Mouse (Mus musculus): ENCODE data around the gene Dab1. TPM values are rescaled to one million over a fixed set of nuclear protein-coding genes. Genes with fewer than 3 reads are reported as not detected.
A peak's percentile ranks its signal among the peaks of the same experiment; 100 is the strongest.

Dab1 gene
- polyA plus RNA-seq, 1 experiment from 2014 or later: 3.0 TPM

DNA sequence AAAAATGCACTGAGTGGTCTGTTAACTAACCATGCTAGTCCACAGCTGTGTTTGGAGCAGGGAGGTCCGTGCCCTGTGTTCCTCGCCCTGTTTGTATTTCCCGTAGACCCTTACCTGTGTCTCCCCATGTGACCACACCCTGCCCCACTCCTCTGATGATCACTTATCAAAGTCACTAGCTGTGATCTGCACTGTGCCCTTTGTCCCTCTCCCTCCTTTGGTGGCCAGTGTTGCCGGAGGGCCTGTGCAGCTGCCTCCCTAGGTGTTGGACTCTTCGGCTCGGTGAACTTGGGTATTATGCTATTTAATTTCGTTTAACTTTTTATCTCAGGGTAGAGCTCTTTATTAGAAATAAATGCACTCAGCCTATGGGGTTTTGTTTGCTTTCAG, 844.6 kb downstream of the Dab1 start:
- Histone ChIP-seq H3K4me2 (ENCODE audit: low read depth, low read length) (no peak overlapping the region), H3K9ac (ENCODE audit: low read length) (no peak overlapping the region), H3K36me3 (ENCODE audit: control insufficient read depth, insufficient read depth, low read length) (no peaks in the 10 kb centered on the region), H3K9me3 (ENCODE audit: control insufficient read depth, low read length) (no peaks in the 10 kb centered on the region), H3K27me3 (ENCODE audit: control insufficient read depth, insufficient read depth, low read depth, low read length) (no peaks in the 10 kb centered on the region), H3K4me1 (replicated peaks; ENCODE audit: control insufficient read depth, insufficient read depth, low read length) (no peaks in the 10 kb centered on the region), H3K4me3 (ENCODE audit: low read length) (no peak overlapping the region), H3K27ac (ENCODE audit: low read length) (peak overlapping the region; percentile 82)
- ATAC-seq (ENCODE audit: low read depth): peak; percentile 53
- WGBS: 48% methylated on average over 7 of the region's 7 CpGs

DNA sequence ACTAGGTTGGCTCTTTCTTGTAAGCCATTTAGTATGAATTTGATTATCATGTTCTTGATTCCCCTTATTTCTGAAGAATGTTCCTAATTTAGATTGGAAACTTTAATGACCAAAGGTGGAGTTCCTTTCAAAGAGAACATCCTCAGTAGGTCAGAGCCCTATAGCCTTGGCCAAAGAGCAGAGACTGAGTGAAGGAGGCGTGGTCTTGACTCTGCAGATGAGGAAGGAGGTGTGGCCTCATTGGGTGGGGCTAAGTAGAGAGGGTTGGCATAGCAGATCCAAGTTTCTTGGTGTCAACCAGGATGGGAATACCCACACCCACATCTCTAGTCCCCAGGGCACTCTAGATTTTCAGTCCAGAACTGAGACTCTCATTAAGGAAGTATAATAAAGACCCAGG, 846.4 kb downstream of the Dab1 start:
- Histone ChIP-seq H3K9me3 (ENCODE audit: control insufficient read depth, low read length) (no peaks in the 10 kb centered on the region), H3K36me3 (ENCODE audit: control insufficient read depth, insufficient read depth, low read length) (no peaks in the 10 kb centered on the region), H3K27ac (ENCODE audit: low read length) (no peak overlapping the region), H3K9ac (ENCODE audit: low read length) (no peak overlapping the region), H3K4me2 (ENCODE audit: low read depth, low read length) (no peak overlapping the region), H3K4me1 (replicated peaks; ENCODE audit: control insufficient read depth, insufficient read depth, low read length) (no peaks in the 10 kb centered on the region), H3K4me3 (ENCODE audit: low read length) (no peak overlapping the region), H3K27me3 (ENCODE audit: control insufficient read depth, insufficient read depth, low read depth, low read length) (no peaks in the 10 kb centered on the region)
- no peak for ATAC-seq (ENCODE audit: low read depth)
- 86% methylated on average over 1 of the region's 1 CpGs for whole genome bisulfite sequencing

DNA sequence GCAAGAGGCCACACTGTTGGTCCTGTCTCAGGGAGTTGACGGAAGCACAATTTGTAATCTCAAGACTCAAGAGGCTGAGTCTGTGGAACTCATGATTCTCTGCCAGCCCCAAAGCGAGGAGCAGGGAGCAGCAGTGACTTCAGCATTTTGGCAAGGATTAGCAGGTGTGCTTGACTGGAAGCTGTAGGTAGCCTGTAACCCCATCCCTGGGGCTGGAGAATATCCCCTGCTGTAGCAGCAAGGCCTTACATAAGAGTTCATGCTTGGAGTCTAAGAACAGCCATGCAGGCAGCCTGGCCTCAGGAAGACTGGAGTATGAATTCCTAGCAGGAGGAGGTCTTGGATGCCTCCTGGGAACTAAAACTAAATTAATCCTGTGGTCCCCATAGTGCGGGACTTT, 849.5 kb downstream of the Dab1 start:
- Histone ChIP-seq H3K27ac (ENCODE audit: low read length) (no peak overlapping the region), H3K36me3 (ENCODE audit: control insufficient read depth, insufficient read depth, low read length) (no peaks in the 10 kb centered on the region), H3K9ac (ENCODE audit: low read length) (no peak overlapping the region), H3K9me3 (ENCODE audit: control insufficient read depth, low read length) (no peaks in the 10 kb centered on the region), H3K4me3 (ENCODE audit: low read length) (no peak overlapping the region), H3K4me1 (replicated peaks; ENCODE audit: control insufficient read depth, insufficient read depth, low read length) (no peaks in the 10 kb centered on the region), H3K4me2 (ENCODE audit: low read depth, low read length) (no peak overlapping the region), H3K27me3 (ENCODE audit: control insufficient read depth, insufficient read depth, low read depth, low read length) (no peaks in the 10 kb centered on the region)
- no peak for ATAC-seq (ENCODE audit: low read depth)
- WGBS: 55% methylated on average over 3 of the region's 3 CpGs

- no peaks in the 10 kb centered on the region for H3K27me3 ChIP-seq (ENCODE audit: control insufficient read depth, insufficient read depth, low read depth, low read length)
- H3K4me2 ChIP-seq (ENCODE audit: low read depth, low read length): no peak overlapping the region
- H3K4me1 ChIP-seq (replicated peaks; ENCODE audit: control insufficient read depth, insufficient read depth, low read length): no peaks in the 10 kb centered on the region
- 65% methylated on average over 4 of the region's 4 CpGs for WGBS
- H3K9me3 ChIP-seq (ENCODE audit: control insufficient read depth, low read length): no peaks in the 10 kb centered on the region
- no peak overlapping the region for H3K9ac ChIP-seq (ENCODE audit: low read length)
- ATAC-seq (ENCODE audit: low read depth): no peak
- no peak overlapping the region for H3K4me3 ChIP-seq (ENCODE audit: low read length)
- H3K27ac ChIP-seq (ENCODE audit: low read length): no peak overlapping the region
- H3K36me3 ChIP-seq (ENCODE audit: control insufficient read depth, insufficient read depth, low read length): no peaks in the 10 kb centered on the region
Measured at GRCm38 (mm10) chr4:104472915-104473314, 853.8 kb downstream of the Dab1 start.

DNA sequence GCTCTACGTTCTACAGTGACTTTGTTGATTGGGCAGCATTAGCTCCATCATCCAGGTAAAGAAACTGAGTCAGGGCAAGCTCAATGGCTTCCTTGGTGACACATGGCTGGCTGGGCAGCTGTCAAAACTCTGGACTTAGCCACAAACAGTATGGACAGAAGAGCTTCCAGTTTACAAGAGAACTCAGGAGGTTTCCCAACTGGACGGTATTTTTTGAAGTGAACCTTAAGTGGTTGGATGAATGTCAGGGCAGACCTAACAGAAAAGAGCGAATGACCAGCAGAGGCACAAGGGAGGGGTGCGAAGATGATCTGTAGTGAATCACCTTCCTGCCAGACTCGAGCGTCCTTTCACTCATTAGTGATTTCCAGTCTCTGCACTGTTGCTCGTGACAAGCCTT, 857.7 kb downstream of the Dab1 start:
- Histone ChIP-seq H3K36me3 (ENCODE audit: control insufficient read depth, insufficient read depth, low read length) (no peaks in the 10 kb centered on the region), H3K27ac (ENCODE audit: low read length) (no peak overlapping the region), H3K4me1 (replicated peaks; ENCODE audit: control insufficient read depth, insufficient read depth, low read length) (no peaks in the 10 kb centered on the region), H3K9me3 (ENCODE audit: control insufficient read depth, low read length) (no peaks in the 10 kb centered on the region), H3K9ac (ENCODE audit: low read length) (no peak overlapping the region), H3K27me3 (ENCODE audit: control insufficient read depth, insufficient read depth, low read depth, low read length) (no peaks in the 10 kb centered on the region), H3K4me3 (ENCODE audit: low read length) (no peak overlapping the region), H3K4me2 (ENCODE audit: low read depth, low read length) (no peak overlapping the region)
- no peak for ATAC-seq (ENCODE audit: low read depth)
- 84% methylated on average over 7 of the region's 7 CpGs for WGBS

DNA sequence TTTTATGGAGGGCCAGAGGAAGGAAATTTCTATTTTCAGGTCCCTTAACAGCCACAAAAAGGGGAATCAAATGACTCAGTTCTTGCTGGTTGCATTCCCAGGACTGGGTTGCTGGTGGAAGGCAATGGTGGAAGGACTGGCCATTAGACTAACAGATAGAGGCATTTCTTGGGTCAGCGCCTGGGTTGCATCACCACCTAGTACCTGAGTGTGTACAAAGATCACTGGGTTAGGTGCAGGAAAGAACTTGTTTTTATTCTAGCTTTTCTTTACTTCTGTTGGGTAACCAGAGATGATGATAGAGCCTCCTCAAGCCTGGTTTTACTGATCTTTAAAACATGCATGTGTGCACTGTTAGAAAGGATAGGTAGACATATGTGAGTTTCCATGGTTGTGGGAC, 864.8 kb downstream of the Dab1 start:
- ATAC-seq (ENCODE audit: low read depth): no peak
- WGBS: 94% methylated on average over 1 of the region's 1 CpGs
- Histone ChIP-seq H3K27ac (ENCODE audit: low read length) (no peak overlapping the region), H3K4me2 (ENCODE audit: low read depth, low read length) (no peak overlapping the region), H3K27me3 (ENCODE audit: control insufficient read depth, insufficient read depth, low read depth, low read length) (no peaks in the 10 kb centered on the region), H3K4me3 (ENCODE audit: low read length) (no peak overlapping the region), H3K9ac (ENCODE audit: low read length) (no peak overlapping the region), H3K9me3 (ENCODE audit: control insufficient read depth, low read length) (no peaks in the 10 kb centered on the region), H3K36me3 (ENCODE audit: control insufficient read depth, insufficient read depth, low read length) (no peaks in the 10 kb centered on the region), H3K4me1 (replicated peaks; ENCODE audit: control insufficient read depth, insufficient read depth, low read length) (no peaks in the 10 kb centered on the region)

GRCm38 (mm10) chr4:104497221-104497620, 878.1 kb downstream of the Dab1 start:
- Histone ChIP-seq H3K4me3 (ENCODE audit: low read length) (no peak overlapping the region), H3K27ac (ENCODE audit: low read length) (no peak overlapping the region), H3K36me3 (ENCODE audit: control insufficient read depth, insufficient read depth, low read length) (no peaks in the 10 kb centered on the region), H3K4me2 (ENCODE audit: low read depth, low read length) (no peak overlapping the region), H3K4me1 (replicated peaks; ENCODE audit: control insufficient read depth, insufficient read depth, low read length) (no peaks in the 10 kb centered on the region), H3K9ac (ENCODE audit: low read length) (no peak overlapping the region), H3K27me3 (ENCODE audit: control insufficient read depth, insufficient read depth, low read depth, low read length) (no peaks in the 10 kb centered on the region), H3K9me3 (ENCODE audit: control insufficient read depth, low read length) (no peaks in the 10 kb centered on the region)
- WGBS: 47% methylated on average over 1 of the region's 1 CpGs
- ATAC-seq (ENCODE audit: low read depth): no peak

DNA sequence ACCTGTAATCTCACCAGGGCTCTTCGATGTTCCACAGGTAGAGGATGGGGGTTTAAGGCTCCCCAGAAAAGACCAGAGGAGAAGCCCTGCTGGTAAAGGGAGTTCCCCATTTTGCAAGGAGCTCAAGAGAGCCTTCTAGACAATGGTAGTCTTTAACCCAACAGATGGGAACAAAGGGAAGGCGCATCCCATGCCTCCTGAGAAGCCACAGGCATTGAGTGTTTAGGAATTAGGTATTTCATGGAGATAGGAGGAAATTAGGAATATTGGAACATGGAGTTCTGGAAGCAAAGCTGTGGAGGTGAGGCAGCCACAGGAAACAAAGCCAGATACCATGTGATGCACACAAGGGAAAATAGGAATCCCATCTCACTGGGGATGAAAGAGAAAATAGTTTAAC, 881.0 kb downstream of the Dab1 start:
- Histone ChIP-seq H3K4me3 (ENCODE audit: low read length) (no peak overlapping the region), H3K27me3 (ENCODE audit: control insufficient read depth, insufficient read depth, low read depth, low read length) (no peaks in the 10 kb centered on the region), H3K9ac (ENCODE audit: low read length) (no peak overlapping the region), H3K9me3 (ENCODE audit: control insufficient read depth, low read length) (no peaks in the 10 kb centered on the region), H3K4me1 (replicated peaks; ENCODE audit: control insufficient read depth, insufficient read depth, low read length) (no peaks in the 10 kb centered on the region), H3K4me2 (ENCODE audit: low read depth, low read length) (no peak overlapping the region), H3K27ac (ENCODE audit: low read length) (no peak overlapping the region), H3K36me3 (ENCODE audit: control insufficient read depth, insufficient read depth, low read length) (no peaks in the 10 kb centered on the region)
- 76% methylated on average over 2 of the region's 2 CpGs for WGBS
- ATAC-seq (ENCODE audit: low read depth): no peak

DNA sequence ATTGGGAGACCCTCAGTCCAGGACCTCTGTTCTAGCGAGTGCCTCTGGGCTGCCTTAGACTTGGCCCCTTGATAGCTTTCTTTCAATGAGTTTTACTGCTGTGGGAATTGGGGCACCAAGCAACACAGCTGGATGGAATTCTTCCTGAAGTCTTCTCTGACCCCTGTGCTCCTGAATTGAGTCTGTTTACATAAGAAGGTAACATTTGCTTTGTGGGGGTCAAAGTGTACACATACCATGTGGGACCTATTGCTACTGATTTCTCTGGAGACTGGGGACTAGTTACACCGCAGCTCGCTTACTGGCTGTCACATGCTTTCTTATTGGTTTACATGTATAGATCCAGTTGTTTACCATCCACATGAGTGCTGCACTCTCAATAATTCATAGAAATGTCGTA, 881.5 kb downstream of the Dab1 start:
- WGBS: 32% methylated on average over 4 of the region's 4 CpGs
- Histone ChIP-seq H3K27me3 (ENCODE audit: control insufficient read depth, insufficient read depth, low read depth, low read length) (no peaks in the 10 kb centered on the region), H3K9me3 (ENCODE audit: control insufficient read depth, low read length) (no peaks in the 10 kb centered on the region), H3K9ac (ENCODE audit: low read length) (no peak overlapping the region), H3K4me1 (replicated peaks; ENCODE audit: control insufficient read depth, insufficient read depth, low read length) (no peaks in the 10 kb centered on the region), H3K4me2 (ENCODE audit: low read depth, low read length) (no peak overlapping the region), H3K4me3 (ENCODE audit: low read length) (no peak overlapping the region), H3K36me3 (ENCODE audit: control insufficient read depth, insufficient read depth, low read length) (no peaks in the 10 kb centered on the region), H3K27ac (ENCODE audit: low read length) (no peak overlapping the region)
- ATAC-seq (ENCODE audit: low read depth): no peak

GRCm38 (mm10) chr4:104501245-104501644, 882.1 kb downstream of the Dab1 start:
- WGBS: 68% methylated on average over 4 of the region's 4 CpGs
- Histone ChIP-seq H3K27ac (ENCODE audit: low read length) (no peak overlapping the region), H3K4me2 (ENCODE audit: low read depth, low read length) (no peak overlapping the region), H3K4me1 (replicated peaks; ENCODE audit: control insufficient read depth, insufficient read depth, low read length) (no peaks in the 10 kb centered on the region), H3K36me3 (ENCODE audit: control insufficient read depth, insufficient read depth, low read length) (no peaks in the 10 kb centered on the region), H3K9me3 (ENCODE audit: control insufficient read depth, low read length) (no peaks in the 10 kb centered on the region), H3K27me3 (ENCODE audit: control insufficient read depth, insufficient read depth, low read depth, low read length) (no peaks in the 10 kb centered on the region), H3K4me3 (ENCODE audit: low read length) (no peak overlapping the region), H3K9ac (ENCODE audit: low read length) (no peak overlapping the region)
- ATAC-seq (ENCODE audit: low read depth): no peak
